Comparison of ENCODE assay signal across 26 mouse cellular contexts in the genomic region with DNA sequence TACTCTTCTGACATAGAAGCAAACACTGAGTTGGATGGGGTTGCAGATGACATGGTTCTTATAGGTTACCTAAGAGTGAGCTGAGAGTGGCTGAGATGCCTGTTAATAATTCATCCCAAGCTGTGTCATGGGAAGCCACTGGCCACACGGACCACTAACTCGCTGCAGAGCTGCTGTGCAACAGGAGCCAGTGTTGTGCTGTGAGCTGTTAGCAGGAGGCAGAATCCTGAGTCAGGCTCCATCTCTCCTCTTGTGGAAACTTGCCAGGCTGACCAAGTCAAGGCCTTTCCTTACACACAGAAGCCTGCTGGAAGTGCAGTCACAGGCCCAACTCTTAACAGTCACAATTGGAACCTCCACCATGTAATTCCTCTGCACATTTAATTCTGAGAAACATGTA. TPM values are rescaled to one million over a fixed set of nuclear protein-coding genes. Genes with fewer than 3 reads are reported as not detected.
DNase-seq lines count a peak whose midpoint lies in the region; ATAC-seq and TF ChIP-seq lines count a peak whose summit lies in the region.
"Had no signal": no experiment of that assay in that cellular context is flagged by ENCODE, and none has a peak within 500 bp of the region (broad histone marks: within the 10 kb centered on the region; RNA-seq: fewer than 3 reads in every experiment).

No protein-coding gene starts in this region.

- CTCF ChIA-PET in Patski (lab: Charles Lee): interaction anchor here (1.0 kb wide), 1 partner anchor 16 kb away, joined by 3 read pairs; no protein-coding TSS in a partner anchor

- POLR2A ChIA-PET in Patski (lab: Charles Lee): no interaction called here

- in situ Hi-C loops in Patski (cut with MboI; ENCODE audit: low pct_unique_long_range_greater_than_20kb): no loop called here

- no peak for TF ChIP-seq CTCF in Patski (IDR thresholded peaks at IDR 0.05)

- no peaks in the 10 kb centered on the region for H3K27me3 ChIP-seq in Patski
- H3K27me3 ChIP-seq: embryonic facial prominence, embryonic 15.5 days; heart, embryonic 13.5 days; hindbrain, embryonic 15.5 days; neural tube, embryonic 12.5 days had no signal

- peak; percentile 66 for DNase-seq in heart, adult 11 months
- no peak for DNase-seq in heart, adult 8-10 months (ENCODE audit: low spot score)
- peak; percentile 43 for DNase-seq in Patski (ENCODE audit: low read depth, low spot score)
- peak; percentile 84 to 85 for DNase-seq in adrenal gland, postnatal 36 days
- peak; percentile 46 for DNase-seq in kidney, postnatal 14 days
- no peak for DNase-seq in urinary bladder, adult 2 months (ENCODE audit: low spot score)
- no peak for DNase-seq in frontal cortex, postnatal 14 days (ENCODE audit: low spot score in 2 of 2)
- no peak for DNase-seq in right cerebral cortex, postnatal 10 days (ENCODE audit: low spot score in 2 of 2)
- DNase-seq: cerebellum, adult 18-20 months; cerebellum, postnatal 25 days; embryo, embryonic 11 days; right cerebral cortex, postnatal 25 days; thymus, postnatal 4 days had no signal

- ATAC-seq in Patski: peak; percentile 98
- ATAC-seq: CD4-positive, CD25-positive, alpha-beta regulatory T cell, adult 4 months; forebrain, embryonic 16.5 days had no signal

RNA-seq across cellular contexts. Expression of a gene that starts 26.2 kb away (rescaled TPM):
- total RNA-seq in heart, adult 8-10 months (2022): not detected
- 0.04 TPM for polyA plus RNA-seq in Patski (2021)
- total RNA-seq in adrenal gland, postnatal 36 days (2021): not detected
- polyA plus RNA-seq in urinary bladder, adult 2 months (2012; rRNA removed): not detected in 2 replicates
- total RNA-seq: gastrocnemius, adult 18-20 months; heart, postnatal 25 days; layer of hippocampus, postnatal 14 days; monocyte, adult 5-6 weeks had no signal
- polyA plus RNA-seq: CD4-positive, CD25-positive, alpha-beta regulatory T cell, adult 4 months; forebrain, embryonic 16.5 days; gonadal fat pad, adult 2 months; hindbrain, embryonic 15.5 days; lung, embryonic 16.5 days; macrophage had no signal

RNA-seq across cellular contexts. Expression of a gene that starts 53.6 kb away (rescaled TPM):
- total RNA-seq in heart, adult 8-10 months (2022): 10 to 100 TPM; 18.0 to 18.6 (median 18.4) TPM
- polyA plus RNA-seq in Patski (2021): 26.5 TPM
- total RNA-seq in adrenal gland, postnatal 36 days (2021): 10 to 100 TPM; 33.7 to 39.2 TPM
- polyA plus RNA-seq in urinary bladder, adult 2 months (2012; rRNA removed): 9.9 and 11.8 TPM in 2 replicates

Comparison
In these comparisons a context has a peak if more than half of its experiments do, and no peak if none do; other contexts are left out.
1. DNase-seq: peak in heart, adult 11 months (single experiment), Patski (single experiment), adrenal gland, postnatal 36 days (2 of 2) and kidney, postnatal 14 days (single experiment); none in heart, adult 8-10 months (single experiment), urinary bladder, adult 2 months (single experiment), frontal cortex, postnatal 14 days (0 of 2) and right cerebral cortex, postnatal 10 days (0 of 2).